ENCODE assay signal across 8 mouse cellular contexts in the genomic region with DNA sequence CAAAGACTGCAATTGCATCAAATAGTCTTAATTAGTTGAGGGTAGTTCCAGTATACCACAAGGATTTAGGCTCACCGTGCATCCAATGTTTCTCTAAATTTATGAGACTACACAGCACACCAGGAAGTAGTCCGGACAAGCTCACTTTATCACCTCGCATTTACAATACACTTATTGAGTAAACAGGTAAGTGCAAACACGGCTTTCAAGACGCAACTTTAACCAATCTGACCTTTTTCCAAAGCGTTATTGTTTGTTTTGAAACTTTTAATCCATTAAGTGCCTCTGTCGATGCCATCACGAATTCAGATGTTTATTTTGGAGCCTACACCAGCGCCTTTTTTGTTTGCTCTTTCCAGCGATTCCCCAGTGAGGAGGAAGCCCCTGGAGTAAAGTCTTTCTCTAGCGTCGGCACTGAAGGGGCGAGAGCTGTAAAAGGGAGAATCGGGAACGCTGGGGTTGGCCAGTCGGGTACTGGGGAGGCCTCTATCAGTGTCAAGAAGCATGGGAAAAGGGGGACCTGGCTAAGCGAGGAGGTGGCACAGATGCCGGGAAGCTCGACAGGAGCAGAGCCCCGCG. TPM values are rescaled to one million over a fixed set of nuclear protein-coding genes. Genes with fewer than 3 reads are reported as not detected.
DNase-seq lines count a peak whose midpoint lies in the region; ATAC-seq and TF ChIP-seq lines count a peak whose summit lies in the region.

No protein-coding gene starts in this region.

- H3K27me3 ChIP-seq in forebrain, postnatal 0 days (ENCODE audit: insufficient read depth, low read length) = no peaks in the 10 kb centered on the region

- peaks cover 47% of the 10 kb centered on the region for H3K36me3 ChIP-seq in forebrain, postnatal 0 days (ENCODE audit: insufficient read depth)

- H3K27ac ChIP-seq in gastrocnemius, adult 2 months = peak overlapping the region; percentile 92
- H3K27ac ChIP-seq in forebrain, postnatal 0 days (ENCODE audit: low read depth, low read length) = peak overlapping the region; percentile 89

- H3K4me1 ChIP-seq in forebrain, postnatal 0 days (ENCODE audit: insufficient read depth) = peaks cover 11% of the 10 kb centered on the region; the same call in 1 of the 2 replicates

- H3K4me3 ChIP-seq in gastrocnemius, adult 2 months = peak overlapping the region; percentile 92
- H3K4me3 ChIP-seq in forebrain, postnatal 0 days (ENCODE audit: low read depth, low read length) = peak overlapping the region; percentile 88

- no peaks in the 10 kb centered on the region for H3K9me3 ChIP-seq in forebrain, postnatal 0 days (ENCODE audit: low read length)

- TF ChIP-seq CTCF in gastrocnemius, adult 2 months (IDR thresholded peaks at IDR 0.05) = no peak
- TF ChIP-seq CTCF in forebrain, postnatal 0 days (IDR thresholded peaks at IDR 0.05; ENCODE audit: low read depth) = no peak

- H3K9ac ChIP-seq in forebrain, postnatal 0 days = peak overlapping the region; percentile 77

- H3K4me2 ChIP-seq in forebrain, postnatal 0 days (ENCODE audit: low read depth) = peak overlapping the region; percentile 58

- DNase-seq in gastrocnemius, adult 2 months = no peak
- no peak for DNase-seq in gastrocnemius, postnatal 4 days (ENCODE audit: low spot score in 2 of 2)
- peak; percentile 35 for DNase-seq in CD4-positive, CD25-positive, alpha-beta regulatory T cell, adult 2 months (ENCODE audit: low read depth, low spot score)
- DNase-seq in forebrain, postnatal 0 days = no peak
- peak; percentile 2 for DNase-seq in lung, postnatal 36 days
- no peak for DNase-seq in urinary bladder, postnatal 36 days (ENCODE audit: low spot score in 2 of 2)
- no peak for DNase-seq in T-cell, adult 2 months (ENCODE audit: low spot score)
- no peak for DNase-seq in cerebellum, postnatal 4 days (ENCODE audit: low spot score in 2 of 2)

- no peak; the same call in 1 of the 2 replicates for ATAC-seq in forebrain, postnatal 0 days

- WGBS in forebrain, postnatal 0 days = 1% methylated on average over 21 of the region's 21 CpGs

- intact Hi-C loops in gastrocnemius, adult 2 months (cut with DNase I) = loop anchor here (5.0 kb wide), 1 partner anchor 62 kb away; no protein-coding TSS in a partner anchor

RNA-seq across cellular contexts. Expression of gene Zbtb37, which starts 0.7 kb away (rescaled TPM):
- total RNA-seq in gastrocnemius, adult 2 months (2021) = 1 to 10 TPM; 6.2 to 6.6 TPM
- 10 to 100 TPM; 14.2 to 15.6 TPM for total RNA-seq in gastrocnemius, postnatal 4 days (2021)
- 19.7 and 30.2 TPM in 2 replicates for total RNA-seq in forebrain, postnatal 0 days (2014; rRNA removed)
- 3.7 and 7.9 TPM in 2 replicates for polyA plus RNA-seq in forebrain, postnatal 0 days (2015; fragmentation: Nextera tagmentation; extraction: Ambion mirVana)

RNA-seq across cellular contexts. Expression of gene Dars2, which starts 36.5 kb away (rescaled TPM):
- total RNA-seq in gastrocnemius, adult 2 months (2021) = 10 to 100 TPM in 1 of 2 experiments, 1 to 10 TPM in 1; 7.6 to 15.5 TPM
- 10 to 100 TPM; 13.9 to 15.3 TPM for total RNA-seq in gastrocnemius, postnatal 4 days (2021)
- 25.8 and 27.7 TPM in 2 replicates for total RNA-seq in forebrain, postnatal 0 days (2014; rRNA removed)
- polyA plus RNA-seq in forebrain, postnatal 0 days (2015; fragmentation: Nextera tagmentation; extraction: Ambion mirVana) = 28.9 and 29.3 TPM in 2 replicates

RNA-seq across cellular contexts. Expression of gene Cenpl, which starts 36.6 kb away (rescaled TPM):
- total RNA-seq in gastrocnemius, adult 2 months (2021) = under 1 TPM; 0.41 to 0.50 TPM
- total RNA-seq in gastrocnemius, postnatal 4 days (2021) = 1 to 10 TPM; 4.9 to 5.2 TPM
- 1.7 and 2.6 TPM in 2 replicates for total RNA-seq in forebrain, postnatal 0 days (2014; rRNA removed)
- 5.1 and 6.5 TPM in 2 replicates for polyA plus RNA-seq in forebrain, postnatal 0 days (2015; fragmentation: Nextera tagmentation; extraction: Ambion mirVana)

RNA-seq across cellular contexts. Expression of gene Serpinc1, which starts 55.6 kb away (rescaled TPM):
- under 1 TPM in 1 of 2 experiments, not detected in 1; 0.64 TPM for total RNA-seq in gastrocnemius, adult 2 months (2021)
- 1 to 10 TPM; 1.2 to 3.9 TPM for total RNA-seq in gastrocnemius, postnatal 4 days (2021)
- 0.10 and 0.15 TPM in 2 replicates for total RNA-seq in forebrain, postnatal 0 days (2014; rRNA removed)
- 1.2 and 2.3 TPM in 2 replicates for polyA plus RNA-seq in forebrain, postnatal 0 days (2015; fragmentation: Nextera tagmentation; extraction: Ambion mirVana)

Comparison
In these comparisons a context has a peak if more than half of its experiments do, and no peak if none do; other contexts are left out.
1. DNase-seq: peak in CD4-positive, CD25-positive, alpha-beta regulatory T cell, adult 2 months (single experiment) and lung, postnatal 36 days (single experiment); none in gastrocnemius, adult 2 months (single experiment), gastrocnemius, postnatal 4 days (0 of 2), forebrain, postnatal 0 days (single experiment), urinary bladder, postnatal 36 days (0 of 2), T-cell, adult 2 months (single experiment) and cerebellum, postnatal 4 days (0 of 2).